Mouse (Mus musculus) bone marrow, adult 2 months (tissue): ENCODE measurements at regions not wholly inside any gene's neighbourhood (a gene's known extent, or its start where the extent isn't known, plus 50 kb on each side); places are given as distances from the start of the nearest gene placed in this dataset.

Experiments
- CTCF ChIP-seq: fragments of 200-500 bp; IDR thresholded peaks from 2 replicates; pipeline ENCODE4 v1.5.1; 2011; ENCODE audit warnings: low read length, control low read depth; ENCODE audit not compliant: control insufficient read depth, insufficient read depth
- POLR2A ChIP-seq: fragments of 200-500 bp; IDR thresholded peaks from 2 replicates; pipeline ENCODE4 v1.6.1; 2011; ENCODE audit warnings: low read depth, mild to moderate bottlenecking, control low read depth, low read length, borderline replicate concordance; ENCODE audit not compliant: control insufficient read depth

- TF ChIP-seq POLR2A (no peak), CTCF (peak; percentile 35; the same call in 1 of the 2 replicates)
Observed at GRCm38 (mm10) chr2:148123780-148124179, 77.0 kb upstream of the Foxa2 start.
